Mouse (Mus musculus) CH12.LX (cell line): ENCODE data around the gene Prokr1.

ENCODE experiments used
- CHD1 ChIP-seq: IDR thresholded peaks from 2 replicates; pipeline ENCODE4 v1.6.1; 2012; ENCODE audit warnings: low read depth, low read length, improper control_type of control experiment, inconsistent platforms
- CHD2 ChIP-seq: IDR thresholded peaks from 2 replicates; pipeline ENCODE4 v1.6.1; 2011; ENCODE audit warnings: low read length, improper control_type of control experiment
- CTCF ChIP-seq, 2 experiments: IDR thresholded peaks in 1 of 2; conservative IDR thresholded peaks in 1 of 2; 2 replicates each; pipeline ENCODE4 v1.5.1; 2011 to 2012; ENCODE audit warnings: low read depth in 2 of 2, low read length in 2 of 2, improper control_type of control experiment in 1 of 2, inconsistent platforms in 1 of 2, mild to moderate bottlenecking in 1 of 2, moderate library complexity in 1 of 2
- EP300 ChIP-seq: IDR thresholded peaks from 2 replicates; pipeline ENCODE4 v1.6.1; 2011; ENCODE audit warnings: low read length, improper control_type of control experiment
- HCFC1 ChIP-seq: IDR thresholded peaks from 2 replicates; pipeline ENCODE4 v1.6.1; 2012; ENCODE audit warnings: low read depth, mild to moderate bottlenecking, inconsistent platforms, low read length, improper control_type of control experiment
- JUND ChIP-seq: conservative IDR thresholded peaks from 2 replicates; pipeline ENCODE4 v1.6.1; 2011; ENCODE audit warnings: low read depth, low read length, improper control_type of control experiment
- KAT2A ChIP-seq: IDR thresholded peaks from 2 replicates; pipeline ENCODE4 v1.6.1; 2012; ENCODE audit warnings: low read length, improper control_type of control experiment, inconsistent platforms; ENCODE audit not compliant: insufficient replicate concordance
- NRF1 ChIP-seq: IDR thresholded peaks from 2 replicates; pipeline ENCODE4 v1.6.1; 2014; ENCODE audit warnings: low read depth, mild to moderate bottlenecking, inconsistent platforms, low read length, improper control_type of control experiment, moderate library complexity
- POLR2A ChIP-seq: IDR thresholded peaks from 2 replicates; pipeline ENCODE4 v1.6.1; 2011; ENCODE audit warnings: low read depth, mild to moderate bottlenecking, improper control_type of control experiment, low read length
- RAD21 ChIP-seq: IDR thresholded peaks from 2 replicates; pipeline ENCODE4 v1.6.1; 2011; ENCODE audit warnings: low read depth, mild to moderate bottlenecking, low read length, improper control_type of control experiment, moderate library complexity
- UBTF ChIP-seq: IDR thresholded peaks from 2 replicates; pipeline ENCODE4 v1.6.1; 2012; ENCODE audit warnings: low read depth, mild to moderate bottlenecking, inconsistent platforms, low read length, improper control_type of control experiment, moderate library complexity
- USF1 ChIP-seq: IDR thresholded peaks from 2 replicates; pipeline ENCODE4 v1.6.1; 2014; ENCODE audit warnings: low read depth, mild to moderate bottlenecking, inconsistent platforms, low read length, improper control_type of control experiment
- ZNF384 ChIP-seq: IDR thresholded peaks from 2 replicates; pipeline ENCODE4 v1.6.1; 2012; ENCODE audit warnings: low read depth, low read length, improper control_type of control experiment, inconsistent platforms

DNA sequence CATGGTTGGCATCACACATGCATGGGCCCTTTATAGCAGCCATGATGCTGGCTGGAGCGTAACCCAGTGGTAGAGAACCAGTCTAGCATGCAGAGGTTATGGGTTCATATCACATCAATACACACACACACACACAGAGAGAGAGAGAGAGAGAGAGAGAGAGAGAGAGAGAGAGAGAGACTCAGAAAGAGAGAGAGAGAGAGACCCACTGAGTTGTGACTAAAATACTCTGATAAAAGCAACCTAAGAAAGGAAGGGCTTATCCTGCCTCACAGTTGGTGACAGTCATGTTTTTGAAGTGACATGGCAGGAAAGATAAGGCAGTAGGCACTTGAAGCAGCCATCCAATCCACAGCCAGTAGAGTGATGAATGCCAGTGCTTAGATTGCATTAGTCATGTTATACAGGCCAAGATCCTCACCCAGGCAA, 7.3 kb downstream of the Prokr1 start:
- TF ChIP-seq ZNF384 (no peak), CHD1 (no peak), NRF1 (no peak), UBTF (no peak), RAD21 (no peak), KAT2A (no peak), HCFC1 (no peak), CHD2 (no peak), CTCF (conservative IDR thresholded peaks at IDR 0.05 in 1 of 2, IDR thresholded peaks at IDR 0.05 in 1 of 2; ENCODE audit: low read depth in 2 of 2, low read length in 2 of 2) (no peak), EP300 (no peak), POLR2A (no peak), USF1 (no peak), JUND (no peak)
